ENCODE assay signal across 11 mouse cellular contexts in genomic region chr10:11198346-11198745, GRCm38 (mm10). TPM values are rescaled to one million over a fixed set of nuclear protein-coding genes. Genes with fewer than 3 reads are reported as not detected.
A peak's percentile ranks its signal among the peaks of the same experiment; 100 is the strongest.
DNase-seq lines count a peak whose midpoint lies in the region.
"Had no signal": no experiment of that assay in that cellular context is flagged by ENCODE, and none has a peak within 500 bp of the region (broad histone marks: within the 10 kb centered on the region; RNA-seq: fewer than 3 reads in every experiment).

No protein-coding gene starts in this region.

- H3K27me3 ChIP-seq in heart, embryonic 10.5 days (ENCODE audit: insufficient read depth, poor library complexity, severe bottlenecking): no peaks in the 10 kb centered on the region
- H3K27me3 ChIP-seq: hindbrain, embryonic 12.5 days; liver, embryonic 15.5 days had no signal

- H3K4me3 ChIP-seq in heart, embryonic 10.5 days: no peak overlapping the region
- H3K4me3 ChIP-seq: hindbrain, embryonic 12.5 days; liver, embryonic 15.5 days had no signal

- no peak overlapping the region for H3K27ac ChIP-seq in heart, embryonic 10.5 days
- H3K27ac ChIP-seq: hindbrain, embryonic 12.5 days; liver, embryonic 15.5 days had no signal

- no peaks in the 10 kb centered on the region for H3K4me1 ChIP-seq in heart, embryonic 10.5 days
- H3K4me1 ChIP-seq: hindbrain, embryonic 12.5 days; liver, embryonic 15.5 days had no signal

- peak; percentile 79 for DNase-seq in heart, adult 11 months
- no peak for DNase-seq in heart, embryonic 10.5 days (ENCODE audit: low spot score)
- DNase-seq in NIH3T3 (ENCODE audit: low read depth): peak; percentile 65
- DNase-seq in cerebellum, adult 9-11 months: peak; percentile 18
- DNase-seq in layer of hippocampus, adult 9-10 months (ENCODE audit: low spot score): peak; percentile 32
- DNase-seq in ovary, postnatal 36 days (ENCODE audit: low spot score): no peak
- no peak for DNase-seq in urinary bladder, postnatal 4 days (ENCODE audit: low spot score in 2 of 2)
- DNase-seq: right cerebral cortex, adult 18-20 months; thymus, postnatal 25 days had no signal

- peaks cover 72% of the 10 kb centered on the region for H3K36me3 ChIP-seq in heart, embryonic 10.5 days

- H3K9me3 ChIP-seq in heart, embryonic 10.5 days: no peaks in the 10 kb centered on the region
- H3K9me3 ChIP-seq: hindbrain, embryonic 12.5 days; liver, embryonic 15.5 days had no signal

- WGBS in heart, embryonic 10.5 days: 90% methylated on average over 2 of the region's 2 CpGs

RNA-seq across cellular contexts. Expression of gene Shprh, which starts 49.1 kb away (rescaled TPM):
- 14.3 and 15.0 TPM in 2 replicates for polyA plus RNA-seq in heart, embryonic 10.5 days (2016; fragmentation: Nextera tagmentation; extraction: Ambion mirVana)

Comparison
In these comparisons a context has a peak if more than half of its experiments do, and no peak if none do; other contexts are left out.
1. DNase-seq: peak in heart, adult 11 months (single experiment), NIH3T3 (single experiment), cerebellum, adult 9-11 months (single experiment) and layer of hippocampus, adult 9-10 months (single experiment); none in heart, embryonic 10.5 days (single experiment), ovary, postnatal 36 days (single experiment) and urinary bladder, postnatal 4 days (0 of 2).